Mouse (Mus musculus): Measurements from ENCODE around the gene Cry2. TPM values are rescaled to one million over a fixed set of nuclear protein-coding genes. Genes with fewer than 3 reads are reported as not detected.

Cry2 gene
- total RNA-seq, 2 experiments from 2014 or later, result 3.2 to 3.5 TPM

- no peak for ATAC-seq (ENCODE audit: poor library complexity, severe bottlenecking)
Observed at GRCm38 (mm10) chr2:92371971-92372690, 61.7 kb downstream of the Cry2 start.

GRCm38 (mm10) chr2:92370821-92371805 lies 62.7 kb downstream of the Cry2 start:
- no peak for ATAC-seq (ENCODE audit: poor library complexity, severe bottlenecking)

- ATAC-seq (ENCODE audit: poor library complexity, severe bottlenecking), result no peak
Observed at GRCm38 (mm10) chr2:92370375-92370774, 63.5 kb downstream of the Cry2 start.

- ATAC-seq (ENCODE audit: poor library complexity, severe bottlenecking), result no peak
Observed at GRCm38 (mm10) chr2:92367383-92368029, 66.3 kb downstream of the Cry2 start.

- no peak for ATAC-seq (ENCODE audit: poor library complexity, severe bottlenecking)
Observed at GRCm38 (mm10) chr2:92365568-92365967, 68.3 kb downstream of the Cry2 start.

GRCm38 (mm10) chr2:92364086-92364485 lies 69.8 kb downstream of the Cry2 start:
- no peak for ATAC-seq (ENCODE audit: poor library complexity, severe bottlenecking)

- no peak for ATAC-seq (ENCODE audit: poor library complexity, severe bottlenecking)
Observed at GRCm38 (mm10) chr2:92362571-92363228, 71.1 kb downstream of the Cry2 start.

- no peak for ATAC-seq (ENCODE audit: poor library complexity, severe bottlenecking)
Observed at GRCm38 (mm10) chr2:92361795-92362194, 72.0 kb downstream of the Cry2 start.

GRCm38 (mm10) chr2:92360893-92361292 lies 73.0 kb downstream of the Cry2 start:
- ATAC-seq (ENCODE audit: poor library complexity, severe bottlenecking), result no peak

GRCm38 (mm10) chr2:92360186-92360823 lies 73.5 kb downstream of the Cry2 start:
- ATAC-seq (ENCODE audit: poor library complexity, severe bottlenecking), result no peak

GRCm38 (mm10) chr2:92359301-92359700 lies 74.5 kb downstream of the Cry2 start:
- no peak for ATAC-seq (ENCODE audit: poor library complexity, severe bottlenecking)

GRCm38 (mm10) chr2:92354224-92354623 lies 79.6 kb downstream of the Cry2 start:
- ATAC-seq (ENCODE audit: poor library complexity, severe bottlenecking), result no peak

Other genes starting within 250 kb of the Cry2 start
- gene Pex16, start 59.4 kb downstream of the Cry2 start, total RNA-seq (2015), result 13.8 and 18.1 TPM in 2 replicates
- gene Pex16, start 59.4 kb downstream of the Cry2 start, total RNA-seq (2017), result 7.4 and 17.4 TPM in 2 replicates
- gene Large2, start 59.2 kb downstream of the Cry2 start, total RNA-seq (2015), result not detected in 2 replicates
- not detected in 2 replicates for gene Large2, start 59.2 kb downstream of the Cry2 start, total RNA-seq (2017)
- gene 1700029I15Rik, start 51.5 kb downstream of the Cry2 start, total RNA-seq (2015), result 2.6 and 3.5 TPM in 2 replicates
- 1.5 and 3.1 TPM in 2 replicates for gene 1700029I15Rik, start 51.5 kb downstream of the Cry2 start, total RNA-seq (2017)
- gene Mapk8ip1, start 32.8 kb downstream of the Cry2 start, total RNA-seq (2015), result not detected in 2 replicates
- gene Mapk8ip1, start 32.8 kb downstream of the Cry2 start, total RNA-seq (2017), result 0.04 TPM in 1 of 2 replicates, not detected in the other
- 82.5 and 84.8 TPM in 2 replicates for gene Slc35c1, start 26.5 kb upstream of the Cry2 start, total RNA-seq (2015)
- 28.7 and 42.0 TPM in 2 replicates for gene Slc35c1, start 26.5 kb upstream of the Cry2 start, total RNA-seq (2017)
- 0.91 and 1.3 TPM in 2 replicates for gene Chst1, start 165.7 kb upstream of the Cry2 start, total RNA-seq (2015)
- 1.0 and 1.1 TPM in 2 replicates for gene Chst1, start 165.7 kb upstream of the Cry2 start, total RNA-seq (2017)